Mouse (Mus musculus) heart, adult 2 months (tissue): Measurements from ENCODE around the gene Teddm2.

Experiments used
- CTCF ChIP-seq: fragments of 200-600 bp; IDR thresholded peaks from 2 replicates; pipeline ENCODE4 v1.8.1; 2022; ENCODE audit warnings: antibody characterized with exemption, mild to moderate bottlenecking, moderate library complexity
- EP300 ChIP-seq: fragments of 200-500 bp; IDR thresholded peaks from 2 replicates; pipeline ENCODE4 v1.6.1; 2011; ENCODE audit warnings: low read depth, low read length, control low read depth; ENCODE audit not compliant: insufficient read depth
- POLR2A ChIP-seq: fragments of 200-500 bp; IDR thresholded peaks from 2 replicates; pipeline ENCODE4 v1.6.1; 2011; ENCODE audit warnings: mild to moderate bottlenecking, low read depth, low read length, control low read depth; ENCODE audit not compliant: insufficient read depth

DNA sequence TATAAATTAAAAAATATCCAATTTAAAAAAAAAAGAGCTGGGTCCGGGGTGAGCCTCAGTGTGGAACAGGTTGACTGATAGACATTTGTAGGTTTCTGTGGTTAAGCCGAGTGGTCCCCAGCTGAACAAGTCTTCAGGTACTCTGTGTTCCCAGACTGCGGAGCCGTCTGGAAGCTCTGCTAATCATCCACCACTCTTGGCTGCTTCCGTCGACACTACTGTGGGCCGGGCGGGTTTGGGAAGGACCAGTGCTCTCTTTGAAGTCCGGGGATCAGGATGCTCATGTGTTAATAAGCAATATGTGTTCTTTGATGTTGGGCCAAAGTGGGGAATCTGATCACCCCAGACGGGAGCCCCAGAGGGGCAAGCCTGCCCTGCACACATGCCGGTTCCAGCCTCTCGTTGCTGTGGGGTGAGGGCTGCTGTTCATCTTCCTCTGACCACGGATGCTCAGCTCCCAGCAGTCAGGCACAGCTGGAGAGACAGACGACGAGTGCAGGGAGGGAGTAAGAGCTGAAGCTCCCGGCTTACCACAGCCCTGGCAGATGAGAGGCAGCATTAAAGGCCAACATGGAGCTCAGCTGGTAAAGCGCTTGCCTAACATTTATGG, 13.9 kb downstream of the Teddm2 start:
- TF ChIP-seq EP300 = no peak
- no peak for TF ChIP-seq CTCF
- no peak for TF ChIP-seq POLR2A
